8 mouse cellular contexts compared by ENCODE assay signal in genomic region chr8:71671549-71671965, GRCm38 (mm10). TPM values are rescaled to one million over a fixed set of nuclear protein-coding genes. Genes with fewer than 3 reads are reported as not detected.
DNase-seq lines count a peak whose midpoint lies in the region; ATAC-seq and TF ChIP-seq lines count a peak whose summit lies in the region.

Unc13a (minus strand) TSS chr8:71671757.

- peak; percentile 94 for TF ChIP-seq POLR2A in ES-Bruce4 (IDR thresholded peaks at IDR 0.05; ENCODE audit: insufficient read depth, low read length)

- intact Hi-C loops in heart, postnatal 14 days (cut with DNase I) = no loop called here

- ATAC-seq in cerebellum, adult (ENCODE audit: insufficient number of reproducible peaks, low FRiP score, low TSS enrichment) = peak; percentile 22
- ATAC-seq in forebrain, embryonic 14.5 days = peak; percentile 71
- peak; percentile 63 for ATAC-seq in liver, postnatal 0 days
- ATAC-seq in neural tube, embryonic 13.5 days (ENCODE audit: low read depth) = peak; percentile 58

- peak within 1 kb of the TSS; percentile 83 for H3K27ac ChIP-seq in ES-Bruce4 (ENCODE audit: insufficient read depth, low read length)
- H3K27ac ChIP-seq in forebrain, embryonic 14.5 days (ENCODE audit: low read depth, low read length) = peak within 1 kb of the TSS; percentile 86
- H3K27ac ChIP-seq in liver, postnatal 0 days (ENCODE audit: low read depth) = no peak within 1 kb of the TSS
- peak within 1 kb of the TSS; percentile 92 for H3K27ac ChIP-seq in neural tube, embryonic 13.5 days (replicated peaks)

- no peak for TF ChIP-seq CTCF in ES-Bruce4 (IDR thresholded peaks at IDR 0.05; ENCODE audit: low read depth, low read length)
- no peak for TF ChIP-seq CTCF in liver, postnatal 0 days (IDR thresholded peaks at IDR 0.05; ENCODE audit: low read depth)

- WGBS in forebrain, embryonic 14.5 days = under 1% methylated on average over 35 of the region's 42 CpGs
- under 1% methylated on average over 42 of the region's 42 CpGs for WGBS in liver, postnatal 0 days (ENCODE audit: insufficient replicate concordance)
- WGBS in neural tube, embryonic 13.5 days = under 1% methylated on average over 36 of the region's 42 CpGs

- TF ChIP-seq EP300 in ES-Bruce4 (IDR thresholded peaks at IDR 0.05; ENCODE audit: insufficient read depth, low read depth, low read length) = peak; percentile 63; the same call in 1 of the 2 replicates
- no peak for TF ChIP-seq EP300 in liver, postnatal 0 days (IDR thresholded peaks at IDR 0.05; ENCODE audit: low read depth)

- peaks cover 14% of the 10 kb centered on the region for H3K4me1 ChIP-seq in ES-Bruce4 (ENCODE audit: control insufficient read depth, insufficient read depth, low read length)
- H3K4me1 ChIP-seq in forebrain, embryonic 14.5 days (ENCODE audit: control insufficient read depth, insufficient read depth, low read length) = peaks cover 24% of the 10 kb centered on the region
- peaks cover 28% of the 10 kb centered on the region for H3K4me1 ChIP-seq in liver, postnatal 0 days (ENCODE audit: insufficient read depth)
- peaks cover 54% of the 10 kb centered on the region for H3K4me1 ChIP-seq in neural tube, embryonic 13.5 days (replicated peaks)

- peak within 1 kb of the TSS; percentile 84 for H3K4me3 ChIP-seq in ES-Bruce4 (ENCODE audit: low read depth, low read length)
- H3K4me3 ChIP-seq in forebrain, embryonic 14.5 days (ENCODE audit: low read depth, low read length) = peak within 1 kb of the TSS; percentile 80
- H3K4me3 ChIP-seq in liver, postnatal 0 days (ENCODE audit: low read depth, low read length) = peak within 1 kb of the TSS; percentile 57
- H3K4me3 ChIP-seq in neural tube, embryonic 13.5 days = peak within 1 kb of the TSS; percentile 84

- no peaks in the 10 kb centered on the region for H3K9me3 ChIP-seq in ES-Bruce4 (replicated peaks; ENCODE audit: control insufficient read depth, insufficient read depth, low read length, poor library complexity, severe bottlenecking)
- no peaks in the 10 kb centered on the region for H3K9me3 ChIP-seq in forebrain, embryonic 14.5 days (replicated peaks; ENCODE audit: control insufficient read depth, low read length)
- no peaks in the 10 kb centered on the region for H3K9me3 ChIP-seq in liver, postnatal 0 days (ENCODE audit: low read length)
- no peaks in the 10 kb centered on the region for H3K9me3 ChIP-seq in neural tube, embryonic 13.5 days

- DNase-seq in forebrain, embryonic 14.5 days (ENCODE audit: low spot score) = peak; percentile 92
- peak; percentile 94 to 98 for DNase-seq in heart, postnatal 14 days
- DNase-seq in layer of hippocampus, adult 11-12 months (ENCODE audit: low spot score) = peak; percentile 92
- peak; percentile 92 for DNase-seq in liver, postnatal 0 days
- DNase-seq in telencephalon, adult 2 months (ENCODE audit: low read depth, low spot score) = peak; percentile 81

- peak within 1 kb of the TSS; percentile 62 for H3K9ac ChIP-seq in ES-Bruce4 (ENCODE audit: low read depth, poor library complexity, severe bottlenecking)
- H3K9ac ChIP-seq in forebrain, embryonic 14.5 days (ENCODE audit: low read length) = peak within 1 kb of the TSS; percentile 79
- H3K9ac ChIP-seq in liver, postnatal 0 days (replicated peaks) = 0 out of 2 replicates have a peak within 1 kb of the TSS, but pooled peaks have one; percentile 32
- H3K9ac ChIP-seq in neural tube, embryonic 13.5 days = peak within 1 kb of the TSS; percentile 89

- no peaks in the 10 kb centered on the region for H3K27me3 ChIP-seq in ES-Bruce4 (ENCODE audit: control insufficient read depth, insufficient read depth, low read length, poor library complexity, severe bottlenecking)
- peaks cover 13% of the 10 kb centered on the region for H3K27me3 ChIP-seq in forebrain, embryonic 14.5 days (replicated peaks; ENCODE audit: control insufficient read depth, insufficient read depth, low read length)
- H3K27me3 ChIP-seq in liver, postnatal 0 days (ENCODE audit: insufficient read depth, low read length) = peaks cover 21% of the 10 kb centered on the region; the same call in 1 of the 2 replicates
- H3K27me3 ChIP-seq in neural tube, embryonic 13.5 days = peaks cover 46% of the 10 kb centered on the region

- H3K4me2 ChIP-seq in forebrain, embryonic 14.5 days (ENCODE audit: low read length) = peak within 1 kb of the TSS; percentile 86
- peak within 1 kb of the TSS; percentile 98 for H3K4me2 ChIP-seq in liver, postnatal 0 days (ENCODE audit: low read depth, low read length)
- H3K4me2 ChIP-seq in neural tube, embryonic 13.5 days = peak within 1 kb of the TSS; percentile 92

- no peaks in the 10 kb centered on the region for H3K36me3 ChIP-seq in ES-Bruce4 (ENCODE audit: control insufficient read depth, insufficient read depth, low read length, poor library complexity, severe bottlenecking)
- no peaks in the 10 kb centered on the region for H3K36me3 ChIP-seq in forebrain, embryonic 14.5 days (ENCODE audit: control insufficient read depth, insufficient read depth, low read length)
- H3K36me3 ChIP-seq in liver, postnatal 0 days (replicated peaks; ENCODE audit: insufficient read depth, low read length) = no peaks in the 10 kb centered on the region
- H3K36me3 ChIP-seq in neural tube, embryonic 13.5 days = no peaks in the 10 kb centered on the region

RNA-seq across cellular contexts. Expression of gene Unc13a, which starts in this region (rescaled TPM):
- 3.8 and 6.3 TPM in 2 replicates for polyA plus RNA-seq in ES-Bruce4 (2011; ENCODE audit: insufficient read depth, insufficient read length, low read depth, missing spikeins)
- polyA plus RNA-seq in forebrain, embryonic 14.5 days (2014; fragmentation: Nextera tagmentation; extraction: Ambion mirVana) = 13.9 and 16.7 TPM in 2 replicates
- 1 to 10 TPM in 1 of 2 experiments, under 1 TPM in 1; 0.93 to 1.1 TPM for total RNA-seq in heart, postnatal 14 days (2021)
- 0.25 and 0.36 TPM in 2 replicates for polyA plus RNA-seq in liver, postnatal 0 days (2015; fragmentation: Nextera tagmentation; extraction: Ambion mirVana)
- polyA plus RNA-seq in neural tube, embryonic 13.5 days (2015; fragmentation: Nextera tagmentation; extraction: Ambion mirVana) = 16.6 and 17.7 TPM in 2 replicates

Comparison
In these comparisons a context has a peak if more than half of its experiments do, and no peak if none do; other contexts are left out.
1. Peak in DNase-seq, ATAC-seq, H3K4me3 ChIP-seq, H3K9ac ChIP-seq and H3K4me2 ChIP-seq in liver, postnatal 0 days; RNA of the gene not detected or under 1 TPM.
2. H3K9ac ChIP-seq: peak in every context shown above with its lines; median percentile 89 in neural tube, embryonic 13.5 days; 79 in forebrain, embryonic 14.5 days; 62 in ES-Bruce4; 32 in liver, postnatal 0 days.